Mouse (Mus musculus): ENCODE data around the gene Dlx6. TPM values are rescaled to one million over a fixed set of nuclear protein-coding genes. Genes with fewer than 3 reads are reported as not detected.

The Dlx6 gene
- polyA plus RNA-seq, 1 experiment, result not detected

- TF ChIP-seq CTCF (IDR thresholded peaks at IDR 0.05; ENCODE audit: borderline replicate concordance, insufficient read depth, low read depth, low read length) (no peak), POLR2A (IDR thresholded peaks at IDR 0.05; ENCODE audit: borderline replicate concordance, insufficient read depth, low read length) (no peak)
Measured at GRCm38 (mm10) chr6:6890047-6890446, 26.9 kb downstream of the Dlx6 start.

GRCm38 (mm10) chr6:6909586-6909985 lies 46.5 kb downstream of the Dlx6 start:
- Histone ChIP-seq H3K27ac (ENCODE audit: insufficient read depth, low read length) (no peak overlapping the region), H3K4me1 (ENCODE audit: control insufficient read depth, insufficient read depth, low read length) (no peaks in the 10 kb centered on the region), H3K27me3 (ENCODE audit: control insufficient read depth, insufficient read depth, low read length) (no peaks in the 10 kb centered on the region), H3K4me3 (replicated peaks; ENCODE audit: insufficient read depth, low read depth, low read length) (no peak overlapping the region)
- WGBS, result 17% methylated on average over 8 of the region's 8 CpGs
- TF ChIP-seq CTCF (IDR thresholded peaks at IDR 0.05; ENCODE audit: borderline replicate concordance, insufficient read depth, low read depth, low read length) (no peak), POLR2A (IDR thresholded peaks at IDR 0.05; ENCODE audit: borderline replicate concordance, insufficient read depth, low read length) (no peak)
- DNase-seq, result no peak

More at GRCm38 (mm10) chr6:6890047-6890446, 26.9 kb downstream of the Dlx6 start:
- Histone ChIP-seq H3K27ac (ENCODE audit: insufficient read depth, low read length) (no peak overlapping the region), H3K4me1 (ENCODE audit: control insufficient read depth, insufficient read depth, low read length) (no peaks in the 10 kb centered on the region), H3K27me3 (ENCODE audit: control insufficient read depth, insufficient read depth, low read length) (no peaks in the 10 kb centered on the region), H3K4me3 (replicated peaks; ENCODE audit: insufficient read depth, low read depth, low read length) (no peak overlapping the region)
- WGBS, result 61% methylated on average over 6 of the region's 6 CpGs
- DNase-seq, result no peak

- no peaks in the 10 kb centered on the region for H3K27me3 ChIP-seq (ENCODE audit: control insufficient read depth, insufficient read depth, low read length)
- no peak for DNase-seq
- no peak overlapping the region for H3K4me3 ChIP-seq (replicated peaks; ENCODE audit: insufficient read depth, low read depth, low read length)
- no peaks in the 10 kb centered on the region for H3K4me1 ChIP-seq (ENCODE audit: control insufficient read depth, insufficient read depth, low read length)
- TF ChIP-seq POLR2A (IDR thresholded peaks at IDR 0.05; ENCODE audit: borderline replicate concordance, insufficient read depth, low read length) (no peak), CTCF (IDR thresholded peaks at IDR 0.05; ENCODE audit: borderline replicate concordance, insufficient read depth, low read depth, low read length) (no peak)
- WGBS, result 88% methylated on average over 1 of the region's 1 CpGs
- H3K27ac ChIP-seq (ENCODE audit: insufficient read depth, low read length), result no peak overlapping the region
Measured at GRCm38 (mm10) chr6:6914304-6914703, 51.2 kb downstream of the Dlx6 start.

- DNase-seq, result peak; percentile 18 to 20
- no peak overlapping the region for H3K4me3 ChIP-seq (replicated peaks; ENCODE audit: insufficient read depth, low read depth, low read length)
- no peaks in the 10 kb centered on the region for H3K4me1 ChIP-seq (ENCODE audit: control insufficient read depth, insufficient read depth, low read length)
- 32% methylated on average over 5 of the region's 5 CpGs for WGBS
- TF ChIP-seq POLR2A (IDR thresholded peaks at IDR 0.05; ENCODE audit: borderline replicate concordance, insufficient read depth, low read length), result no peak
- peak; percentile 36; the same call in 1 of the 2 replicates for TF ChIP-seq CTCF (IDR thresholded peaks at IDR 0.05; ENCODE audit: borderline replicate concordance, insufficient read depth, low read depth, low read length)
- H3K27me3 ChIP-seq (ENCODE audit: control insufficient read depth, insufficient read depth, low read length), result no peaks in the 10 kb centered on the region
- no peak overlapping the region for H3K27ac ChIP-seq (ENCODE audit: insufficient read depth, low read length)
Measured at GRCm38 (mm10) chr6:6914849-6915525, 51.9 kb downstream of the Dlx6 start.

GRCm38 (mm10) chr6:6915526-6915915 lies 52.4 kb downstream of the Dlx6 start:
- Histone ChIP-seq H3K4me1 (ENCODE audit: control insufficient read depth, insufficient read depth, low read length) (no peaks in the 10 kb centered on the region), H3K27ac (ENCODE audit: insufficient read depth, low read length) (no peak overlapping the region), H3K4me3 (replicated peaks; ENCODE audit: insufficient read depth, low read depth, low read length) (no peak overlapping the region), H3K27me3 (ENCODE audit: control insufficient read depth, insufficient read depth, low read length) (no peaks in the 10 kb centered on the region)
- no peak for TF ChIP-seq CTCF (IDR thresholded peaks at IDR 0.05; ENCODE audit: borderline replicate concordance, insufficient read depth, low read depth, low read length)
- no peak for TF ChIP-seq POLR2A (IDR thresholded peaks at IDR 0.05; ENCODE audit: borderline replicate concordance, insufficient read depth, low read length)
- 43% methylated on average over 9 of the region's 9 CpGs for WGBS
- no peak for DNase-seq

GRCm38 (mm10) chr6:6917334-6917733 lies 54.2 kb downstream of the Dlx6 start:
- WGBS, result 93% methylated on average over 4 of the region's 4 CpGs
- Histone ChIP-seq H3K27ac (ENCODE audit: insufficient read depth, low read length) (no peak overlapping the region), H3K27me3 (ENCODE audit: control insufficient read depth, insufficient read depth, low read length) (no peaks in the 10 kb centered on the region), H3K4me1 (ENCODE audit: control insufficient read depth, insufficient read depth, low read length) (no peaks in the 10 kb centered on the region), H3K4me3 (replicated peaks; ENCODE audit: insufficient read depth, low read depth, low read length) (no peak overlapping the region)
- no peak for DNase-seq
- no peak for TF ChIP-seq CTCF (IDR thresholded peaks at IDR 0.05; ENCODE audit: borderline replicate concordance, insufficient read depth, low read depth, low read length)

Other genes with a start within 250 kb of the Dlx6 start
- gene Dlx5, start 18.8 kb downstream of the Dlx6 start, polyA plus RNA-seq (2012; rRNA removed), result not detected in 2 replicates
- gene Sdhaf3, start 92.7 kb downstream of the Dlx6 start, polyA plus RNA-seq (2012; rRNA removed), result 5.0 and 5.7 TPM in 2 replicates

Data from cerebellum, adult 2 months (tissue).